Mouse (Mus musculus) intestine, postnatal 0 days (tissue): Measurements from ENCODE around the gene Iqsec1. TPM values are rescaled to one million over a fixed set of nuclear protein-coding genes. Genes with fewer than 3 reads are reported as not detected.
A peak's percentile ranks its signal among the peaks of the same experiment; 100 is the strongest.

Experiments
- ATAC-seq: fragments of 200-750 bp; cut with Nextera tagmentation; 2 replicates; pipeline ENCODE4 v1.8.0; 2017; ENCODE audit warnings: mild to moderate bottlenecking, moderate TSS enrichment, moderate library complexity
- H3K27ac ChIP-seq: fragments of 300-500 bp; sonication (generic); 2 replicates; pipeline ENCODE4 v1.5.1; 2014; ENCODE audit warnings: mild to moderate bottlenecking, low read depth, low read length, moderate library complexity
- H3K27me3 ChIP-seq: fragments of 300-500 bp; sonication (generic); replicated peaks from 2 replicates; pipeline ENCODE4 v1.6.1; 2014; ENCODE audit warnings: low read length, mixed read lengths; ENCODE audit not compliant: control insufficient read depth, insufficient read depth
- H3K36me3 ChIP-seq: fragments of 300-500 bp; sonication (generic); 2 replicates; pipeline ENCODE4 v1.6.1; 2014; ENCODE audit warnings: mild to moderate bottlenecking, moderate library complexity; ENCODE audit not compliant: control insufficient read depth, insufficient read depth
- H3K4me1 ChIP-seq: fragments of 300-500 bp; sonication (generic); replicated peaks from 2 replicates; pipeline ENCODE4 v1.6.1; 2014; ENCODE audit warnings: antibody characterized with exemption, low read length, mixed read lengths; ENCODE audit not compliant: control insufficient read depth, insufficient read depth
- H3K4me2 ChIP-seq: fragments of 300-500 bp; sonication (generic); replicated peaks from 2 replicates; pipeline ENCODE4 v1.6.1; 2014; ENCODE audit warnings: low read depth, mild to moderate bottlenecking, moderate library complexity
- H3K4me3 ChIP-seq: fragments of 300-500 bp; sonication (generic); 2 replicates; pipeline ENCODE4 v1.5.1; 2014; ENCODE audit warnings: low read depth, low read length
- H3K9ac ChIP-seq: fragments of 300-500 bp; sonication (generic); 2 replicates; pipeline ENCODE4 v1.6.1; 2014; ENCODE audit warnings: mild to moderate bottlenecking, low read depth, low read length
- H3K9me3 ChIP-seq: fragments of 300-500 bp; sonication (generic); 2 replicates; pipeline ENCODE4 v1.6.1; 2016; ENCODE audit warnings: mixed run types; ENCODE audit not compliant: control insufficient read depth
- CTCF ChIP-seq: sonication (generic); IDR thresholded peaks from 2 replicates; pipeline ENCODE4 v1.5.1; 2016; ENCODE audit warnings: low read depth, mild to moderate bottlenecking, control low read depth, antibody characterized with exemption, moderate library complexity
- WGBS: fragments of 180-500 bp; shearing (Covaris S2); extraction: QIAGEN DNeasy Blood & Tissue Kit; methylation state at CpG from one replicate; pipeline ENCODE4 v1.1.7; 2014; 5-methylcytosine and 5-hydroxymethylcytosine counted together
- polyA plus RNA-seq: library from polyadenylated mRNA; unstranded; fragments of >200 nt; fragmentation: Nextera tagmentation; extraction: Ambion mirVana; gene quantifications from 2 replicates; pipeline ENCODE4 v1.2.1, GENCODE M21; 2015

Iqsec1 gene
- polyA plus RNA-seq, 1 experiment from 2014 or later = 7.0 TPM

- Histone ChIP-seq H3K4me2 (no peak overlapping the region), H3K27me3 (no peaks in the 10 kb centered on the region), H3K36me3 (no peaks in the 10 kb centered on the region), H3K9ac (no peak overlapping the region), H3K4me3 (no peak overlapping the region), H3K27ac (no peak overlapping the region), H3K9me3 (no peaks in the 10 kb centered on the region), H3K4me1 (no peaks in the 10 kb centered on the region)
- no peak for TF ChIP-seq CTCF
- no peak for ATAC-seq
Observed at GRCm38 (mm10) chr6:90798201-90798600, 190.3 kb downstream of the Iqsec1 start.

- H3K4me1 ChIP-seq = no peaks in the 10 kb centered on the region
- TF ChIP-seq CTCF = peak; percentile 43
- no peak overlapping the region for H3K27ac ChIP-seq
- no peaks in the 10 kb centered on the region for H3K36me3 ChIP-seq
- ATAC-seq = no peak
- H3K4me2 ChIP-seq = no peak overlapping the region
- H3K9me3 ChIP-seq = no peaks in the 10 kb centered on the region
- no peak overlapping the region for H3K4me3 ChIP-seq
- H3K9ac ChIP-seq = no peak overlapping the region
- WGBS = 96% methylated on average over 2 of the region's 2 CpGs
- H3K27me3 ChIP-seq = no peaks in the 10 kb centered on the region
Observed at GRCm38 (mm10) chr6:90796902-90797596, 191.4 kb downstream of the Iqsec1 start.

- Histone ChIP-seq H3K27ac (no peak overlapping the region), H3K27me3 (no peaks in the 10 kb centered on the region), H3K36me3 (no peaks in the 10 kb centered on the region), H3K9ac (no peak overlapping the region), H3K4me1 (no peaks in the 10 kb centered on the region), H3K4me2 (no peak overlapping the region), H3K9me3 (no peaks in the 10 kb centered on the region), H3K4me3 (no peak overlapping the region)
- no peak for ATAC-seq
- no peak for TF ChIP-seq CTCF
Observed at GRCm38 (mm10) chr6:90790901-90791300, 197.6 kb downstream of the Iqsec1 start.

GRCm38 (mm10) chr6:90789520-90789919, 199.0 kb downstream of the Iqsec1 start:
- Histone ChIP-seq H3K9ac (no peak overlapping the region), H3K36me3 (no peaks in the 10 kb centered on the region), H3K4me3 (no peak overlapping the region), H3K4me1 (no peaks in the 10 kb centered on the region), H3K9me3 (no peaks in the 10 kb centered on the region), H3K4me2 (no peak overlapping the region), H3K27ac (no peak overlapping the region), H3K27me3 (no peaks in the 10 kb centered on the region)
- no peak for TF ChIP-seq CTCF
- 82% methylated on average over 5 of the region's 5 CpGs for WGBS
- no peak for ATAC-seq

GRCm38 (mm10) chr6:90787587-90787986, 200.9 kb downstream of the Iqsec1 start:
- WGBS = 90% methylated on average over 3 of the region's 3 CpGs
- H3K4me1 ChIP-seq = no peaks in the 10 kb centered on the region
- H3K27ac ChIP-seq = no peak overlapping the region
- ATAC-seq = no peak
- H3K4me3 ChIP-seq = no peak overlapping the region
- H3K36me3 ChIP-seq = no peaks in the 10 kb centered on the region
- H3K9me3 ChIP-seq = no peaks in the 10 kb centered on the region
- no peaks in the 10 kb centered on the region for H3K27me3 ChIP-seq
- H3K4me2 ChIP-seq = no peak overlapping the region
- H3K9ac ChIP-seq = no peak overlapping the region
- no peak for TF ChIP-seq CTCF

- Histone ChIP-seq H3K27me3 (no peaks in the 10 kb centered on the region), H3K4me3 (no peak overlapping the region), H3K4me1 (no peaks in the 10 kb centered on the region), H3K9ac (no peak overlapping the region), H3K4me2 (no peak overlapping the region), H3K36me3 (no peaks in the 10 kb centered on the region), H3K9me3 (no peaks in the 10 kb centered on the region), H3K27ac (no peak overlapping the region)
- ATAC-seq = no peak
- TF ChIP-seq CTCF = no peak
- 65% methylated on average over 6 of the region's 6 CpGs for WGBS
Observed at GRCm38 (mm10) chr6:90787036-90787435, 201.4 kb downstream of the Iqsec1 start.

- Histone ChIP-seq H3K4me1 (no peaks in the 10 kb centered on the region), H3K4me2 (no peak overlapping the region), H3K9ac (no peak overlapping the region), H3K27ac (no peak overlapping the region), H3K9me3 (no peaks in the 10 kb centered on the region), H3K36me3 (no peaks in the 10 kb centered on the region), H3K27me3 (no peaks in the 10 kb centered on the region), H3K4me3 (no peak overlapping the region)
- ATAC-seq = no peak
- TF ChIP-seq CTCF = no peak
- WGBS = 63% methylated on average over 3 of the region's 3 CpGs
Observed at GRCm38 (mm10) chr6:90786589-90786988, 201.9 kb downstream of the Iqsec1 start.
